Mouse (Mus musculus) lung, postnatal 0 days (tissue): ENCODE measurements around the gene Rps11.

Experiments
- CTCF ChIP-seq: IDR thresholded peaks from 2 replicates; pipeline ENCODE4 v1.5.1; 2016; ENCODE audit warnings: antibody characterized with exemption, mild to moderate bottlenecking
- EP300 ChIP-seq: IDR thresholded peaks from 2 replicates; pipeline ENCODE4 v1.6.1; 2016; ENCODE audit warnings: antibody characterized with exemption, mild to moderate bottlenecking, control low read depth

DNA sequence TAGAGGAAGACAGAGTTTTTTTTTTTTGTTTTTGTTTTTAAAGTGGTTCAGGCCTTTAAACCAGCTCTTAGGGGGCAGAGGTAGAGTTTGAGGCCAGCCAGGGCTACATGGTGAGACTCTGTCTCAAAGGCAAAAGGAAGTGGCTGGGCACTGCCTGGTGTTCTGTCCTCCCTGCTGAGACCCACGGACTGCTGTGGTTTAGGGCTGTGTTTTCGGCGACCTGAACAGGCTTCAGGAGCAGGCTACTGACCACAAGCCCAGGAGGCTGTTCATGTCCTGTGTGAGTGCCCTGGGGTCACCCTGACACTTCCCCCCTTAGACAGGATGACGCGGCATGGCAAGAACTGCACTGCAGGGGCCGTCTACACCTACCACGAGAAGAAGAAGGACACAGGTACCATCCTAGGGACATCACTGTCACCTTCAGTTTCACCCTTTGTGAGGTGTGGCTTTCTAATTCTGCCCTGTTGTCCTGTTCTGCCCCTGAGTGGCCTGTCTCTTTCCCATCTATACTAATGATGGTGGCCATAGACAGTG is 51.0 kb downstream of the Rps11 start:
- no peak for TF ChIP-seq CTCF
- TF ChIP-seq EP300 = no peak
